Mouse (Mus musculus): ENCODE measurements around the gene Khsrp.

GRCm38 (mm10) chr17:56974708-56975240 is 56.5 kb downstream of the Khsrp start:
- TF ChIP-seq CTCF (IDR thresholded peaks at IDR 0.05; ENCODE audit: insufficient read depth, low read depth, low read length), result no peak
- no peak for TF ChIP-seq POLR2A (IDR thresholded peaks at IDR 0.05; ENCODE audit: insufficient read depth, low read depth, low read length)

Measured in olfactory bulb, adult 2 months (tissue).